Mouse (Mus musculus) midbrain, embryonic 16.5 days (tissue): ENCODE measurements around the gene D11Wsu47e. TPM values are rescaled to one million over a fixed set of nuclear protein-coding genes. Genes with fewer than 3 reads are reported as not detected.
A peak's percentile ranks its signal among the peaks of the same experiment; 100 is the strongest.

Experiments used
- ATAC-seq: fragments of 200-750 bp; cut with Nextera tagmentation; 2 replicates; pipeline ENCODE4 v1.8.0; 2017; ENCODE audit warnings: moderate TSS enrichment
- H3K27ac ChIP-seq: fragments of 300-500 bp; sonication (generic); 2 replicates; pipeline ENCODE4 v1.5.1; 2014; ENCODE audit warnings: mild to moderate bottlenecking, low read length, mixed read lengths
- H3K27me3 ChIP-seq: fragments of 300-500 bp; sonication (generic); 2 replicates; pipeline ENCODE4 v1.6.1; 2014; ENCODE audit warnings: low read depth, low read length, mixed read lengths; ENCODE audit not compliant: control insufficient read depth, insufficient read depth
- H3K36me3 ChIP-seq: fragments of 300-500 bp; sonication (generic); 2 replicates; pipeline ENCODE4 v1.6.1; 2014; ENCODE audit warnings: mild to moderate bottlenecking, low read length, moderate library complexity, mixed read lengths; ENCODE audit not compliant: control insufficient read depth, insufficient read depth
- H3K4me1 ChIP-seq: fragments of 300-500 bp; sonication (generic); 2 replicates; pipeline ENCODE4 v1.6.1; 2014; ENCODE audit warnings: mild to moderate bottlenecking, low read length, mixed read lengths; ENCODE audit not compliant: control insufficient read depth, insufficient read depth
- H3K4me2 ChIP-seq: fragments of 300-500 bp; sonication (generic); 2 replicates; pipeline ENCODE4 v1.6.1; 2014; ENCODE audit warnings: mild to moderate bottlenecking, low read length, mixed read lengths
- H3K4me3 ChIP-seq: fragments of 300-500 bp; sonication (generic); 2 replicates; pipeline ENCODE4 v1.5.1; 2014; ENCODE audit warnings: low read depth, mild to moderate bottlenecking, low read length, moderate library complexity, mixed read lengths
- H3K9ac ChIP-seq: fragments of 300-500 bp; sonication (generic); 2 replicates; pipeline ENCODE4 v1.6.1; 2014; ENCODE audit warnings: low read depth, low read length, mixed read lengths
- H3K9me3 ChIP-seq: fragments of 300-500 bp; sonication (generic); replicated peaks from 2 replicates; pipeline ENCODE4 v1.6.1; 2014; ENCODE audit warnings: mild to moderate bottlenecking, low read length, mixed read lengths; ENCODE audit not compliant: control insufficient read depth, poor library complexity, severe bottlenecking
- WGBS: fragments of 180-500 bp; shearing (Covaris S2); extraction: QIAGEN DNeasy Blood & Tissue Kit; methylation state at CpG from one replicate; pipeline ENCODE4 v1.1.7; 2014; 5-methylcytosine and 5-hydroxymethylcytosine counted together
- polyA plus RNA-seq: library from polyadenylated mRNA; unstranded; fragments of >200 nt; fragmentation: Nextera tagmentation; extraction: Ambion mirVana; gene quantifications from 2 replicates; pipeline ENCODE4 v1.2.1, GENCODE M21; 2015

D11Wsu47e gene
- polyA plus RNA-seq, 1 experiment from 2014 or later = 24.5 TPM

GRCm38 (mm10) chr11:113731945-113732612 is 47.9 kb downstream of the D11Wsu47e start:
- Histone ChIP-seq H3K27me3 (no peaks in the 10 kb centered on the region), H3K4me1 (peaks cover 2% of the 10 kb centered on the region; the same call in 1 of the 2 replicates), H3K9ac (no peak overlapping the region), H3K4me2 (no peak overlapping the region), H3K4me3 (no peak overlapping the region), H3K36me3 (peaks cover 18% of the 10 kb centered on the region), H3K9me3 (no peaks in the 10 kb centered on the region), H3K27ac (no peak overlapping the region)
- ATAC-seq = no peak
- 94% methylated on average over 10 of the region's 10 CpGs for WGBS

- Histone ChIP-seq H3K9me3 (no peaks in the 10 kb centered on the region), H3K27ac (no peak overlapping the region), H3K9ac (no peak overlapping the region), H3K4me1 (peaks cover 2% of the 10 kb centered on the region; the same call in 1 of the 2 replicates), H3K4me2 (no peak overlapping the region), H3K27me3 (no peaks in the 10 kb centered on the region), H3K4me3 (no peak overlapping the region), H3K36me3 (peaks cover 5% of the 10 kb centered on the region)
- 63% methylated on average over 6 of the region's 6 CpGs for WGBS
- ATAC-seq = 0 out of 2 replicates have a peak, but pooled peaks have one; percentile 23
These were observed 49.6 kb downstream of the D11Wsu47e start for GRCm38 (mm10) chr11:113733631-113734364.

DNA sequence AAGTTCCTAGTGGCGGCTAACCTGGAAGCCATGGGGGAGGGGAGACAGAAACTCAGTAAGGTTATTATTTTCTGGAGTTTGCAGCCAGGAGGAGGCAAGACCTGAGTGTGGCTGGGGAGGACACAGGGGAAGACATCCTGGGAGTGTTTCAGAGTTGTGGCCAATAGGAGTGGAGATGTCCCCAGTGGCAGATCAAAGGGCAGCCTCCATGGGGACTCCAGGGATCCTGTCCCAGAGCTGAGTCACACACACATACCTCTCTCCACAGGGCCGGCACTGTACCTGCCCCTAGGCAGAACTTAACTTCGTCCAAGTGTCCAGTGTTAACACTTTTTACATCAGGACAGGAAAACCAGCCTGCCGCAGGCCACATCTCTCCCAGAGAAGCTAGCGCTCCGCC is 50.9 kb downstream of the D11Wsu47e start:
- no peak for ATAC-seq
- Histone ChIP-seq H3K27ac (no peak overlapping the region), H3K9ac (no peak overlapping the region), H3K4me1 (peaks cover 2% of the 10 kb centered on the region; the same call in 1 of the 2 replicates), H3K36me3 (no peaks in the 10 kb centered on the region), H3K9me3 (no peaks in the 10 kb centered on the region), H3K4me3 (no peak overlapping the region), H3K27me3 (no peaks in the 10 kb centered on the region), H3K4me2 (no peak overlapping the region)
- 73% methylated on average over 6 of the region's 6 CpGs for WGBS

DNA sequence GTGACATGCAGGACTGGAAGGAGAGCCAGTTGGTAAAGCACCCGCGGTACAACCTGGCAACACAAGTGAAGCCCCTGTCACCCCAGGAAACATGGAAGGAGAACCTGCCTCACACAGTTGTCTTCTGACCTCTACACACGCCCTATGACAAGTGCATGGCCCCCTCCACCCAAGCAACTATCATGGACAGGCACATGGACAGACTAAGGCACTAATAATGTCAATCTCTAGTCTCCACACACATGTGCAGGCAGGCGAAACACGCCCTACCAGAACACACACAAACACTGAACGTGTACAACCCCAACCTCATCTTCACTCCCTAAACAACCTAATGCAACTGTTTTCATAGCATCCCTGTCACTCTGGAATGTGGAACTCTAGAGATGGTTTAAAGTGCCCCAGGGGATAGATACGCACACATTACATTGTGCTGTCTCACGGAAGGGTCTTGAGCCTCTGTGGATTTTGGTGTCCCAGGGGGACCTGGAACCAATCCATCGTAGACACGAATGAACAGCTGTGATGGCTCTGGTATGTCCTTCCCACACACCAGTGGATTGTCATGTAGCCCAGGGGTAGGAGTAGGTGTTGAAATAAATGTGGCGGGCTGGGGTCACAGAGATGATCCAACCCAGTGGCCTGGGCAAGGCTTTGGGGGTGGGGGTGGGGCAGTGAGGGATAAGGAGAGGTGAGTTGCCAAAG is 52.8 kb downstream of the D11Wsu47e start:
- H3K4me1 ChIP-seq = peaks cover 2% of the 10 kb centered on the region; the same call in 1 of the 2 replicates
- 80% methylated on average over 11 of the region's 11 CpGs for WGBS
- H3K27me3 ChIP-seq = no peaks in the 10 kb centered on the region
- no peak overlapping the region for H3K4me3 ChIP-seq
- no peak for ATAC-seq
- no peak overlapping the region for H3K27ac ChIP-seq
- H3K36me3 ChIP-seq = no peaks in the 10 kb centered on the region
- no peaks in the 10 kb centered on the region for H3K9me3 ChIP-seq
- no peak overlapping the region for H3K9ac ChIP-seq
- no peak overlapping the region for H3K4me2 ChIP-seq

GRCm38 (mm10) chr11:113737553-113737854 is 53.3 kb downstream of the D11Wsu47e start:
- Histone ChIP-seq H3K4me1 (peaks cover 2% of the 10 kb centered on the region; the same call in 1 of the 2 replicates), H3K27me3 (no peaks in the 10 kb centered on the region), H3K9me3 (no peaks in the 10 kb centered on the region), H3K4me2 (no peak overlapping the region), H3K36me3 (no peaks in the 10 kb centered on the region), H3K4me3 (no peak overlapping the region), H3K9ac (no peak overlapping the region), H3K27ac (no peak overlapping the region)
- WGBS = 92% methylated on average over 3 of the region's 3 CpGs
- ATAC-seq = no peak

DNA sequence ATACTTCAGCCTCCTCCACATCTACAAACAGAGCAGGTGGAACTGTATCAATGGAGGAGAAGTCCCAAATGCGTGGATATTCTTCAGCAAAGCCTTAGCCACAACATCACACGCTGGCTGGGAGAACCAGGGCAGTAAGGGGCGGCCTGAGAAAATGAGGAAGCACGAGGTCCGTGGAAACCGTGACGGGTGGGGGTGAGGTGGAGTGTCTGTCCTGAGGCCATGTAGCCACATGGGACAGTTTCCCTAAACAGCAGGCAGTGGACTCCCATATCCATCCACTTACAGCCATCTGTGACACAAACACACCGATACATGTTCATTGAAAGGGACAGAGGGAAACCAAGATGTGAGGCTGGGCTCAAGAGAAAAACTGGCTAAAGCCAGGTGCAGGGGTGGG is 53.7 kb downstream of the D11Wsu47e start:
- Histone ChIP-seq H3K36me3 (no peaks in the 10 kb centered on the region), H3K4me3 (no peak overlapping the region), H3K27me3 (no peaks in the 10 kb centered on the region), H3K4me1 (peaks cover 2% of the 10 kb centered on the region; the same call in 1 of the 2 replicates), H3K9me3 (no peaks in the 10 kb centered on the region), H3K9ac (no peak overlapping the region), H3K27ac (no peak overlapping the region), H3K4me2 (no peak overlapping the region)
- ATAC-seq = no peak
- WGBS = 77% methylated on average over 8 of the region's 8 CpGs

DNA sequence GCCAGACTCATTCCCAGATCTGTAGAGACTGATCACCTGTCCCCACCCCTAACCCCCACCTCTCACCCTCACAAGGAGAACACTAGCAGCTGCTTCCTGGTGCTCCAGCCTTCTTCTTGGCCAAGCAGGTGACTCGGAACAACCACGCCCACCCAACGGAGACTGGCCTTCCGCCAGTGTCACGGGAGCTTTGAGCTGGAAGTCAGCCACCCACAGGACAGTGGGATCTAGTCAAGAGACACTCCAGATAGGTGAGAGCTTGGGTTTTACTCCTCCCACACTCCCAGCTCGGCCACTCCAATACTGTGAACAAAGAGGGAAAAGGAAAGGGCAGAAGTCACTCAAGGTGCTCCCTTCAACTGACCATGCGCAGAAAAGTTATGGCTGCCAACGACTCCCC is 55.0 kb downstream of the D11Wsu47e start:
- H3K4me1 ChIP-seq = no peaks in the 10 kb centered on the region; the same call in 1 of the 2 replicates
- WGBS = 82% methylated on average over 8 of the region's 8 CpGs
- no peaks in the 10 kb centered on the region for H3K36me3 ChIP-seq
- H3K27ac ChIP-seq = no peak overlapping the region
- no peaks in the 10 kb centered on the region for H3K9me3 ChIP-seq
- H3K4me3 ChIP-seq = no peak overlapping the region
- no peak overlapping the region for H3K9ac ChIP-seq
- no peak overlapping the region for H3K4me2 ChIP-seq
- no peaks in the 10 kb centered on the region for H3K27me3 ChIP-seq
- ATAC-seq = no peak

- WGBS = 91% methylated on average over 7 of the region's 7 CpGs
- Histone ChIP-seq H3K4me3 (no peak overlapping the region), H3K9ac (no peak overlapping the region), H3K27ac (no peak overlapping the region), H3K27me3 (no peaks in the 10 kb centered on the region), H3K9me3 (no peaks in the 10 kb centered on the region), H3K36me3 (no peaks in the 10 kb centered on the region), H3K4me2 (no peak overlapping the region), H3K4me1 (no peaks in the 10 kb centered on the region; the same call in 1 of the 2 replicates)
- no peak for ATAC-seq
These were observed 55.9 kb downstream of the D11Wsu47e start for GRCm38 (mm10) chr11:113740100-113740499.

- Histone ChIP-seq H3K27me3 (no peaks in the 10 kb centered on the region), H3K4me1 (peaks cover 5% of the 10 kb centered on the region; the same call in 1 of the 2 replicates), H3K27ac (no peak overlapping the region), H3K9me3 (no peaks in the 10 kb centered on the region), H3K36me3 (no peaks in the 10 kb centered on the region), H3K4me2 (no peak overlapping the region), H3K4me3 (no peak overlapping the region), H3K9ac (no peak overlapping the region)
- ATAC-seq = no peak
- WGBS = 97% methylated on average over 1 of the region's 1 CpGs
These were observed 58.8 kb downstream of the D11Wsu47e start for GRCm38 (mm10) chr11:113742998-113743397.
